Mouse (Mus musculus) small intestine, adult 2 months (tissue): ENCODE data around the gene Gm29423.
"Not testable (repeated sequence)": the region's sequence is repeated elsewhere in the genome, so short reads cannot be mapped to it uniquely, and the experiment has no call there.

ENCODE experiments used
- CTCF ChIP-seq: fragments of 200-500 bp; IDR thresholded peaks from 2 replicates; pipeline ENCODE4 v1.5.1; 2012; ENCODE audit warnings: low read depth, mild to moderate bottlenecking, control low read depth, inconsistent platforms, low read length, moderate library complexity, mixed read lengths; ENCODE audit not compliant: insufficient replicate concordance, insufficient read length; ENCODE audit errors: extremely low read depth
- POLR2A ChIP-seq: fragments of 200-500 bp; IDR thresholded peaks from 2 replicates; pipeline ENCODE4 v1.6.1; 2012; ENCODE audit warnings: low read depth, mild to moderate bottlenecking, control low read depth, inconsistent platforms, low read length, moderate library complexity

DNA sequence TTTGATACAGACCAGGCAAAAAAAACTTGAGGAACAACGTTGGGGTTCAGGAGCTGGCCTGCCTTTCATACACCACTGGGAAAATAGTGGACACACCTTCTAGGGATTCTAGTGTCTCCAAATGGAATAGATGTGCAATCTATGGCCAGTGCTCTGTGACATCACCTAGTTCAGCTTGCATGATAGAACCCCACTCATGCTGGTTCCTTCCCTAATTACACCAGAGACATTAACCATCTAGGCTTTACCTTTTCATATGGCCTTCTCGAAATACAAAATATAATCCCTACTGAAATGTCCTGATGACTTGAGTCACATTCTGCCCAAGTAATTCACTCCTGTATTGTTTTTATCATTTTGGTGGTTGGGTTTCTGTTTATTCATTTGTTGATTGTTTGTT lies at the start of gene Gm29423, which contains the start of gene Gm29644:
- not testable (repeated sequence) for TF ChIP-seq CTCF, POLR2A
